In the genomic region with DNA sequence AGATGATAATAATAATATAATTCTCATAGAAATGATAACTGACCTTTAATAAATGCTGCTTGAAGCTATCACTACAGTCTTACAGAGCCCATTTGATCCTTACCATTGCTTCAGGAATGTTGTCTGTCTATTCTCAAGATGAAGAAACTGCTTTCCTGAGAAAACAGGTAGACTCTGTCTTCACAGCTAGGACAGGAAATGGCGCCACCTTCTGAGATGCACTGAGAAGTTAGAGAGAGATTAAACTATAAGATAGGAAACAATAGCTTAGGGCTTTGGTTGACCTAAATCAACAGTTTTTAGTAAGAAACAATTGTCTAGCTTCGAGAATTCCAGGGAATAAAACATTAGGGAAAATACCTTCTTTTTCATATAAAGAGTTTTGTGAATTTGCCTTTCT, we compare ENCODE assay signal across 12 mouse cellular contexts. TPM values are rescaled to one million over a fixed set of nuclear protein-coding genes. Genes with fewer than 3 reads are reported as not detected.
DNase-seq lines count a peak whose midpoint lies in the region; ATAC-seq and TF ChIP-seq lines count a peak whose summit lies in the region.
"Had no signal": no experiment of that assay in that cellular context is flagged by ENCODE, and none has a peak within 500 bp of the region (broad histone marks: within the 10 kb centered on the region; RNA-seq: fewer than 3 reads in every experiment).

No protein-coding gene starts in this region.

- H3K27me3 ChIP-seq in forebrain, embryonic 14.5 days (replicated peaks; ENCODE audit: control insufficient read depth, insufficient read depth, low read length): no peaks in the 10 kb centered on the region
- no peaks in the 10 kb centered on the region for H3K27me3 ChIP-seq in forebrain, embryonic 13.5 days
- H3K27me3 ChIP-seq: embryonic facial prominence, embryonic 12.5 days; liver, embryonic 13.5 days had no signal

- DNase-seq in forebrain, embryonic 14.5 days (ENCODE audit: low spot score): peak; percentile 7
- peak; percentile 19 for DNase-seq in right cerebral cortex, postnatal 14 days
- no peak for DNase-seq in right cerebral cortex, adult 18-20 months
- peak; percentile 23 for DNase-seq in brain, embryonic 14.5 days (ENCODE audit: low read depth)
- no peak for DNase-seq in spleen, postnatal 14 days (ENCODE audit: low spot score in 2 of 2)
- no peak for DNase-seq in frontal cortex, postnatal 36 days (ENCODE audit: low spot score in 2 of 2)
- DNase-seq in cerebellum, adult 11 months: no peak
- DNase-seq: kidney, adult 18-20 months; liver, embryonic 13.5 days had no signal

- H3K4me1 ChIP-seq in forebrain, embryonic 14.5 days (ENCODE audit: control insufficient read depth, insufficient read depth, low read length): no peaks in the 10 kb centered on the region
- no peaks in the 10 kb centered on the region for H3K4me1 ChIP-seq in forebrain, embryonic 13.5 days
- H3K4me1 ChIP-seq: embryonic facial prominence, embryonic 12.5 days; liver, embryonic 13.5 days had no signal

- no peak overlapping the region for H3K9ac ChIP-seq in forebrain, embryonic 14.5 days (ENCODE audit: low read length)
- H3K9ac ChIP-seq in forebrain, embryonic 13.5 days: no peak overlapping the region
- H3K9ac ChIP-seq: embryonic facial prominence, embryonic 12.5 days; liver, embryonic 13.5 days had no signal

- no peak for ATAC-seq in forebrain, embryonic 14.5 days
- ATAC-seq in forebrain, embryonic 13.5 days: no peak

- TF ChIP-seq CTCF in brain, embryonic 14.5 days (IDR thresholded peaks at IDR 0.05; ENCODE audit: borderline replicate concordance, extremely low read depth, insufficient read depth, insufficient read length): peak; percentile 5; the same call in 1 of the 2 replicates

- no peaks in the 10 kb centered on the region for H3K36me3 ChIP-seq in forebrain, embryonic 14.5 days (ENCODE audit: control insufficient read depth, insufficient read depth, low read length)
- H3K36me3 ChIP-seq in forebrain, embryonic 13.5 days (ENCODE audit: poor library complexity, severe bottlenecking): no peaks in the 10 kb centered on the region
- H3K36me3 ChIP-seq: embryonic facial prominence, embryonic 12.5 days; liver, embryonic 13.5 days had no signal

- no peaks in the 10 kb centered on the region for H3K9me3 ChIP-seq in forebrain, embryonic 14.5 days (replicated peaks; ENCODE audit: control insufficient read depth, low read length)
- H3K9me3 ChIP-seq in forebrain, embryonic 13.5 days (replicated peaks): no peaks in the 10 kb centered on the region
- H3K9me3 ChIP-seq: embryonic facial prominence, embryonic 12.5 days; liver, embryonic 13.5 days had no signal

- H3K4me3 ChIP-seq in forebrain, embryonic 14.5 days (ENCODE audit: low read depth, low read length): no peak overlapping the region
- H3K4me3 ChIP-seq in forebrain, embryonic 13.5 days: no peak overlapping the region
- H3K4me3 ChIP-seq: embryonic facial prominence, embryonic 12.5 days; liver, embryonic 13.5 days had no signal

- no peak for TF ChIP-seq POLR2A in brain, embryonic 14.5 days (IDR thresholded peaks at IDR 0.05; ENCODE audit: borderline replicate concordance, extremely low read depth, insufficient read depth, insufficient read length, poor library complexity, severe bottlenecking)

- no peak overlapping the region for H3K27ac ChIP-seq in forebrain, embryonic 14.5 days (ENCODE audit: low read depth, low read length)
- H3K27ac ChIP-seq in forebrain, embryonic 13.5 days: no peak overlapping the region
- H3K27ac ChIP-seq: embryonic facial prominence, embryonic 12.5 days; liver, embryonic 13.5 days had no signal

- WGBS in forebrain, embryonic 14.5 days: 64% methylated on average over 2 of the region's 2 CpGs
- 59% methylated on average over 2 of the region's 2 CpGs for WGBS in forebrain, embryonic 13.5 days

- H3K4me2 ChIP-seq in forebrain, embryonic 14.5 days (ENCODE audit: low read length): no peak overlapping the region
- H3K4me2 ChIP-seq in forebrain, embryonic 13.5 days: no peak overlapping the region
- H3K4me2 ChIP-seq: embryonic facial prominence, embryonic 12.5 days; liver, embryonic 13.5 days had no signal

RNA-seq across cellular contexts. Expression of gene Retnlb, which starts 7.3 kb away (rescaled TPM):
- polyA plus RNA-seq in forebrain, embryonic 14.5 days (2014; fragmentation: Nextera tagmentation; extraction: Ambion mirVana): not detected in 2 replicates
- polyA plus RNA-seq in forebrain, embryonic 13.5 days (2015; fragmentation: Nextera tagmentation; extraction: Ambion mirVana): not detected in 2 replicates
- not detected in 2 replicates for polyA plus RNA-seq in brain, embryonic 14.5 days (2012; rRNA removed)
- polyA plus RNA-seq: embryonic facial prominence, embryonic 12.5 days; heart, postnatal 0 days; liver, embryonic 13.5 days had no signal

RNA-seq across cellular contexts. Expression of gene Retnla, which starts 33.0 kb away (rescaled TPM):
- polyA plus RNA-seq in forebrain, embryonic 14.5 days (2014; fragmentation: Nextera tagmentation; extraction: Ambion mirVana): not detected in 2 replicates
- not detected in 2 replicates for polyA plus RNA-seq in forebrain, embryonic 13.5 days (2015; fragmentation: Nextera tagmentation; extraction: Ambion mirVana)
- polyA plus RNA-seq in brain, embryonic 14.5 days (2012; rRNA removed): not detected in 2 replicates
- polyA plus RNA-seq: embryonic facial prominence, embryonic 12.5 days; liver, embryonic 13.5 days had no signal

RNA-seq across cellular contexts. Expression of gene Trat1, which starts 37.6 kb away (rescaled TPM):
- 0.25 TPM in 1 of 2 replicates, not detected in the other for polyA plus RNA-seq in forebrain, embryonic 14.5 days (2014; fragmentation: Nextera tagmentation; extraction: Ambion mirVana)
- polyA plus RNA-seq in forebrain, embryonic 13.5 days (2015; fragmentation: Nextera tagmentation; extraction: Ambion mirVana): not detected in 2 replicates
- 0.05 and 0.10 TPM in 2 replicates for polyA plus RNA-seq in brain, embryonic 14.5 days (2012; rRNA removed)
- polyA plus RNA-seq: embryonic facial prominence, embryonic 12.5 days; heart, postnatal 0 days; liver, embryonic 13.5 days had no signal

Comparison
In these comparisons a context has a peak if more than half of its experiments do, and no peak if none do; other contexts are left out.
1. DNase-seq: peak in forebrain, embryonic 14.5 days (single experiment), right cerebral cortex, postnatal 14 days (single experiment) and brain, embryonic 14.5 days (single experiment); none in right cerebral cortex, adult 18-20 months (single experiment), spleen, postnatal 14 days (0 of 2), frontal cortex, postnatal 36 days (0 of 2) and cerebellum, adult 11 months (single experiment).